In genomic region chr17:3792597-3792996, GRCm38 (mm10) we compare ENCODE assay signal across 8 mouse cellular contexts.
DNase-seq lines count a peak whose midpoint lies in the region; ATAC-seq and TF ChIP-seq lines count a peak whose summit lies in the region.
"Had no signal": no experiment of that assay in that cellular context is flagged by ENCODE, and none has a peak within 500 bp of the region (broad histone marks: within the 10 kb centered on the region; RNA-seq: fewer than 3 reads in every experiment).

No protein-coding gene starts in this region.

- H3K27ac ChIP-seq in liver, adult 2 months (replicated peaks; ENCODE audit: insufficient read depth, low read depth, low read length), result no peak overlapping the region
- H3K27ac ChIP-seq in liver, embryonic 11.5 days (ENCODE audit: low read depth, low read length), result no peak overlapping the region
- no peak overlapping the region for H3K27ac ChIP-seq in forebrain, embryonic 16.5 days (ENCODE audit: low read length)
- H3K27ac ChIP-seq in layer of hippocampus, adult 2 months, result no peak overlapping the region
- H3K27ac ChIP-seq in midbrain, embryonic 12.5 days (replicated peaks), result no peak overlapping the region
- H3K27ac ChIP-seq: embryonic facial prominence, embryonic 12.5 days had no signal

- H3K9me3 ChIP-seq in liver, embryonic 11.5 days (ENCODE audit: control insufficient read depth, low read length), result no peaks in the 10 kb centered on the region
- no peaks in the 10 kb centered on the region for H3K9me3 ChIP-seq in forebrain, embryonic 16.5 days (ENCODE audit: control insufficient read depth, low read length)
- no peaks in the 10 kb centered on the region for H3K9me3 ChIP-seq in midbrain, embryonic 12.5 days
- H3K9me3 ChIP-seq: embryonic facial prominence, embryonic 12.5 days had no signal

- DNase-seq in liver, adult 2 months (ENCODE audit: extremely low read depth, low read depth, low spot score), result peak; percentile 1
- no peak for DNase-seq in liver, embryonic 11.5 days (ENCODE audit: low spot score)
- DNase-seq in brain, adult 2 months (ENCODE audit: low read depth, low spot score), result peak; percentile 68
- peak; percentile 23 to 41 for DNase-seq in layer of hippocampus, adult 2 months (ENCODE audit: low spot score in 2 of 2)
- no peak for DNase-seq in ovary, postnatal 10 days (ENCODE audit: low spot score)

- H3K4me1 ChIP-seq in liver, adult 2 months (ENCODE audit: control insufficient read depth, insufficient read depth, low read length), result no peaks in the 10 kb centered on the region
- H3K4me1 ChIP-seq in liver, embryonic 11.5 days (replicated peaks; ENCODE audit: control insufficient read depth, insufficient read depth, low read length), result no peaks in the 10 kb centered on the region
- no peaks in the 10 kb centered on the region; the same call in 1 of the 2 replicates for H3K4me1 ChIP-seq in forebrain, embryonic 16.5 days (replicated peaks; ENCODE audit: control insufficient read depth, insufficient read depth, low read length)
- H3K4me1 ChIP-seq in midbrain, embryonic 12.5 days, result no peaks in the 10 kb centered on the region
- H3K4me1 ChIP-seq: embryonic facial prominence, embryonic 12.5 days had no signal

- 30% methylated on average over 2 of the region's 2 CpGs for WGBS in liver, adult 2 months
- 20% methylated on average over 2 of the region's 2 CpGs for WGBS in liver, embryonic 11.5 days
- 19% methylated on average over 2 of the region's 2 CpGs for WGBS in forebrain, embryonic 16.5 days
- WGBS in midbrain, embryonic 12.5 days, result 12% methylated on average over 2 of the region's 2 CpGs

- TF ChIP-seq POLR2A in liver, adult 2 months (IDR thresholded peaks at IDR 0.05; ENCODE audit: extremely low read depth, insufficient read depth, low read length), result no peak

- H3K36me3 ChIP-seq in liver, adult 2 months (ENCODE audit: control insufficient read depth, insufficient read depth, low read length), result no peaks in the 10 kb centered on the region
- H3K36me3 ChIP-seq in liver, embryonic 11.5 days (ENCODE audit: control insufficient read depth, insufficient read depth, low read length), result no peaks in the 10 kb centered on the region
- no peaks in the 10 kb centered on the region for H3K36me3 ChIP-seq in forebrain, embryonic 16.5 days (ENCODE audit: control insufficient read depth, insufficient read depth)
- H3K36me3 ChIP-seq in midbrain, embryonic 12.5 days, result no peaks in the 10 kb centered on the region
- H3K36me3 ChIP-seq: embryonic facial prominence, embryonic 12.5 days had no signal

- H3K4me3 ChIP-seq in liver, adult 2 months (ENCODE audit: insufficient read depth, low read depth, low read length), result no peak overlapping the region
- no peak overlapping the region for H3K4me3 ChIP-seq in liver, embryonic 11.5 days (ENCODE audit: low read depth, low read length)
- H3K4me3 ChIP-seq in forebrain, embryonic 16.5 days (replicated peaks; ENCODE audit: low read length), result no peak overlapping the region
- H3K4me3 ChIP-seq in layer of hippocampus, adult 2 months, result no peak overlapping the region
- H3K4me3 ChIP-seq in midbrain, embryonic 12.5 days, result no peak overlapping the region
- H3K4me3 ChIP-seq: embryonic facial prominence, embryonic 12.5 days had no signal

- H3K9ac ChIP-seq in liver, adult 2 months (ENCODE audit: low read depth, low read length), result no peak overlapping the region
- H3K9ac ChIP-seq in liver, embryonic 11.5 days (ENCODE audit: low read depth, low read length), result no peak overlapping the region
- H3K9ac ChIP-seq in forebrain, embryonic 16.5 days (replicated peaks; ENCODE audit: low read depth, low read length), result no peak overlapping the region
- no peak overlapping the region for H3K9ac ChIP-seq in midbrain, embryonic 12.5 days (replicated peaks)
- H3K9ac ChIP-seq: embryonic facial prominence, embryonic 12.5 days had no signal

- H3K4me2 ChIP-seq in liver, embryonic 11.5 days, result no peak overlapping the region
- H3K4me2 ChIP-seq in forebrain, embryonic 16.5 days (ENCODE audit: low read length), result no peak overlapping the region
- H3K4me2 ChIP-seq in midbrain, embryonic 12.5 days (replicated peaks), result no peak overlapping the region
- H3K4me2 ChIP-seq: embryonic facial prominence, embryonic 12.5 days had no signal

- no peak for TF ChIP-seq CTCF in liver, adult 2 months (IDR thresholded peaks at IDR 0.05; ENCODE audit: low read depth, low read length)
- TF ChIP-seq CTCF in layer of hippocampus, adult 2 months (conservative IDR thresholded peaks at IDR 0.05), result peak; percentile 73

- H3K79me2 ChIP-seq in liver, adult 2 months (ENCODE audit: control insufficient read depth, insufficient read depth, low read length), result no peaks in the 10 kb centered on the region

- H3K27me3 ChIP-seq in liver, adult 2 months (ENCODE audit: control insufficient read depth, insufficient read depth, low read length), result no peaks in the 10 kb centered on the region
- no peaks in the 10 kb centered on the region for H3K27me3 ChIP-seq in liver, embryonic 11.5 days (replicated peaks; ENCODE audit: control insufficient read depth, insufficient read depth, low read length)
- no peaks in the 10 kb centered on the region for H3K27me3 ChIP-seq in forebrain, embryonic 16.5 days (replicated peaks; ENCODE audit: control insufficient read depth, insufficient read depth, low read length)
- H3K27me3 ChIP-seq in midbrain, embryonic 12.5 days, result no peaks in the 10 kb centered on the region
- H3K27me3 ChIP-seq: embryonic facial prominence, embryonic 12.5 days had no signal

- no peak for ATAC-seq in liver, embryonic 11.5 days (replicated peaks; ENCODE audit: low FRiP score)
- ATAC-seq in forebrain, embryonic 16.5 days, result peak; percentile 72; the same call in 1 of the 2 replicates
- ATAC-seq in midbrain, embryonic 12.5 days (ENCODE audit: low FRiP score, low read depth), result peak; percentile 66; the same call in 1 of the 2 replicates

Comparison
In these comparisons a context has a peak if more than half of its experiments do, and no peak if none do; other contexts are left out.
1. DNase-seq: peak in liver, adult 2 months (single experiment), brain, adult 2 months (single experiment) and layer of hippocampus, adult 2 months (2 of 2); none in liver, embryonic 11.5 days (single experiment) and ovary, postnatal 10 days (single experiment).